Mouse (Mus musculus) adrenal gland, adult 18-20 months (tissue): ENCODE measurements around the gene Gphb5. TPM values are rescaled to one million over a fixed set of nuclear protein-coding genes. Genes with fewer than 3 reads are reported as not detected.
"Not testable (repeated sequence)": the region's sequence is repeated elsewhere in the genome, so short reads cannot be mapped to it uniquely, and the experiment has no call there.

Experiments
- DNase-seq, 2 experiments: peaks; one replicate each; pipeline ENCODE4 v3.0.0; 2021 to 2022; ENCODE audit warnings: low spot score in 2 of 2
- long read RNA-seq, 2 experiments: library from polyadenylated mRNA; stranded (forward); transcript quantifications; one replicate each; pipeline ENCODE4 v2.0.0; 2021
- total RNA-seq, 2 experiments: library from RNA; stranded (reverse); gene quantifications; 1 replicate in 1 of 2; 2 replicates in 1 of 2; pipeline ENCODE4 v1.2.3; 2021

The Gphb5 gene
- not detected for total RNA-seq
- long read RNA-seq, experiment 1, result 0 reads
- long read RNA-seq, experiment 2, result 0 reads

- no peak for DNase-seq
These were observed at the start of gene Gphb5 for GRCm38 (mm10) chr12:75416681-75417080. Gene Gphb5 (minus strand): TSS chr12:75416781.

GRCm38 (mm10) chr12:75466206-75466605 is 49.6 kb upstream of the Gphb5 start:
- DNase-seq, result no peak

GRCm38 (mm10) chr12:75464016-75464769 is 47.6 kb upstream of the Gphb5 start:
- peak in 1 of 2 experiments; percentile 19 for DNase-seq

GRCm38 (mm10) chr12:75460561-75460960 is 44.0 kb upstream of the Gphb5 start:
- DNase-seq, result no peak

GRCm38 (mm10) chr12:75459656-75460055 is 43.1 kb upstream of the Gphb5 start:
- peak in 1 of 2 experiments; percentile 15 for DNase-seq

GRCm38 (mm10) chr12:75453441-75453840 is 36.9 kb upstream of the Gphb5 start:
- DNase-seq, result no peak

- DNase-seq, result no peak
These were observed 36.4 kb upstream of the Gphb5 start for GRCm38 (mm10) chr12:75453027-75453426.

- DNase-seq, result no peak
These were observed 34.0 kb upstream of the Gphb5 start for GRCm38 (mm10) chr12:75450592-75450991.

- no peak for DNase-seq
These were observed 33.4 kb upstream of the Gphb5 start for GRCm38 (mm10) chr12:75450011-75450410.

GRCm38 (mm10) chr12:75449475-75449966 is 32.9 kb upstream of the Gphb5 start:
- DNase-seq, result no peak

- peak in 1 of 2 experiments; percentile 43 for DNase-seq
These were observed 32.3 kb upstream of the Gphb5 start for GRCm38 (mm10) chr12:75448921-75449320.

- DNase-seq, result no peak
These were observed 29.7 kb upstream of the Gphb5 start for GRCm38 (mm10) chr12:75446245-75446644.

- not testable (repeated sequence) for DNase-seq
These were observed 15.8 kb upstream of the Gphb5 start for GRCm38 (mm10) chr12:75432400-75432799.

- no peak for DNase-seq
These were observed 13.3 kb upstream of the Gphb5 start for GRCm38 (mm10) chr12:75429685-75430396.

- DNase-seq, result no peak
These were observed 12.1 kb upstream of the Gphb5 start for GRCm38 (mm10) chr12:75428719-75429118.

- DNase-seq, result no peak
These were observed 9.3 kb upstream of the Gphb5 start for GRCm38 (mm10) chr12:75425882-75426281.

GRCm38 (mm10) chr12:75424817-75425216 is 8.2 kb upstream of the Gphb5 start:
- no peak for DNase-seq

GRCm38 (mm10) chr12:75424359-75424758 is 7.8 kb upstream of the Gphb5 start:
- DNase-seq, result no peak

- DNase-seq, result no peak
These were observed 1.6 kb downstream of the Gphb5 start for GRCm38 (mm10) chr12:75414991-75415390.

GRCm38 (mm10) chr12:75412964-75413363 is 3.6 kb downstream of the Gphb5 start:
- DNase-seq, result no peak

GRCm38 (mm10) chr12:75397077-75397476 is 19.5 kb downstream of the Gphb5 start:
- DNase-seq, result no peak

- DNase-seq, result no peak
These were observed 20.0 kb downstream of the Gphb5 start for GRCm38 (mm10) chr12:75396616-75397015.
